In genomic region chr3:138142733-138143314, GRCm38 (mm10) we compare ENCODE assay signal across 8 mouse cellular contexts. TPM values are rescaled to one million over a fixed set of nuclear protein-coding genes. Genes with fewer than 3 reads are reported as not detected.
DNase-seq lines count a peak whose midpoint lies in the region; ATAC-seq and TF ChIP-seq lines count a peak whose summit lies in the region.

No protein-coding gene starts in this region.

- no peaks in the 10 kb centered on the region for H3K79me2 ChIP-seq in liver, adult 2 months (ENCODE audit: control insufficient read depth, insufficient read depth, low read length)

- WGBS in liver, adult 2 months = under 1% methylated on average over 12 of the region's 12 CpGs
- WGBS in embryonic facial prominence, embryonic 12.5 days = 5% methylated on average over 12 of the region's 12 CpGs
- WGBS in intestine, embryonic 15.5 days = 3% methylated on average over 12 of the region's 12 CpGs
- WGBS in neural tube, embryonic 13.5 days = 7% methylated on average over 12 of the region's 12 CpGs

- peaks cover 3% of the 10 kb centered on the region for H3K4me1 ChIP-seq in liver, adult 2 months (ENCODE audit: control insufficient read depth, insufficient read depth, low read length)
- H3K4me1 ChIP-seq in embryonic facial prominence, embryonic 12.5 days = no peaks in the 10 kb centered on the region
- 0 out of 2 replicates have a peak, but pooled peaks cover 2% of the 10 kb centered on the region for H3K4me1 ChIP-seq in intestine, embryonic 15.5 days (replicated peaks)
- peaks cover 9% of the 10 kb centered on the region for H3K4me1 ChIP-seq in neural tube, embryonic 13.5 days (replicated peaks)

- TF ChIP-seq POLR2A in liver, adult 2 months (IDR thresholded peaks at IDR 0.05; ENCODE audit: extremely low read depth, insufficient read depth, low read length) = no peak

- ATAC-seq in embryonic facial prominence, embryonic 12.5 days (ENCODE audit: insufficient number of reproducible peaks, insufficient read depth, low FRiP score, low TSS enrichment) = no peak
- ATAC-seq in intestine, embryonic 15.5 days = no peak
- no peak for ATAC-seq in neural tube, embryonic 13.5 days (ENCODE audit: low read depth)

- peak overlapping the region; percentile 84 for H3K4me3 ChIP-seq in liver, adult 2 months (ENCODE audit: insufficient read depth, low read depth, low read length)
- peak overlapping the region; percentile 56 for H3K4me3 ChIP-seq in embryonic facial prominence, embryonic 12.5 days
- H3K4me3 ChIP-seq in intestine, embryonic 15.5 days (replicated peaks) = peak overlapping the region; percentile 52
- peak overlapping the region; percentile 62 for H3K4me3 ChIP-seq in neural tube, embryonic 13.5 days

- no peaks in the 10 kb centered on the region for H3K36me3 ChIP-seq in liver, adult 2 months (ENCODE audit: control insufficient read depth, insufficient read depth, low read length)
- H3K36me3 ChIP-seq in embryonic facial prominence, embryonic 12.5 days = no peaks in the 10 kb centered on the region
- H3K36me3 ChIP-seq in intestine, embryonic 15.5 days = no peaks in the 10 kb centered on the region
- H3K36me3 ChIP-seq in neural tube, embryonic 13.5 days = no peaks in the 10 kb centered on the region

- H3K27me3 ChIP-seq in liver, adult 2 months (ENCODE audit: control insufficient read depth, insufficient read depth, low read length) = no peaks in the 10 kb centered on the region
- no peaks in the 10 kb centered on the region for H3K27me3 ChIP-seq in embryonic facial prominence, embryonic 12.5 days
- H3K27me3 ChIP-seq in intestine, embryonic 15.5 days (replicated peaks) = no peaks in the 10 kb centered on the region
- H3K27me3 ChIP-seq in neural tube, embryonic 13.5 days = no peaks in the 10 kb centered on the region

- H3K9ac ChIP-seq in liver, adult 2 months (ENCODE audit: low read depth, low read length) = peak overlapping the region; percentile 53
- peak overlapping the region; percentile 42; the same call in 1 of the 2 replicates for H3K9ac ChIP-seq in embryonic facial prominence, embryonic 12.5 days
- H3K9ac ChIP-seq in intestine, embryonic 15.5 days = 0 out of 2 replicates have a peak overlapping the region, but pooled peaks have one; percentile 32
- peak overlapping the region; percentile 74 for H3K9ac ChIP-seq in neural tube, embryonic 13.5 days

- H3K27ac ChIP-seq in liver, adult 2 months (replicated peaks; ENCODE audit: insufficient read depth, low read depth, low read length) = peak overlapping the region; percentile 65
- peak overlapping the region; percentile 99 for H3K27ac ChIP-seq in embryonic facial prominence, embryonic 12.5 days
- H3K27ac ChIP-seq in intestine, embryonic 15.5 days = peak overlapping the region; percentile 100
- peak overlapping the region; percentile 95 for H3K27ac ChIP-seq in neural tube, embryonic 13.5 days (replicated peaks)

- no peak for DNase-seq in liver, adult 2 months (ENCODE audit: extremely low read depth, low read depth, low spot score)
- DNase-seq in liver = no peak
- DNase-seq in adrenal gland, postnatal 25 days = no peak
- DNase-seq in right cerebral cortex, postnatal 36 days (ENCODE audit: low spot score in 2 of 2) = no peak
- no peak for DNase-seq in thymus, postnatal 25 days

- TF ChIP-seq CTCF in liver, adult 2 months (IDR thresholded peaks at IDR 0.05; ENCODE audit: low read depth, low read length) = no peak

- H3K4me2 ChIP-seq in embryonic facial prominence, embryonic 12.5 days (replicated peaks) = peak overlapping the region; percentile 40
- H3K4me2 ChIP-seq in intestine, embryonic 15.5 days (replicated peaks) = peak overlapping the region; percentile 72
- peak overlapping the region; percentile 82 for H3K4me2 ChIP-seq in neural tube, embryonic 13.5 days

- H3K9me3 ChIP-seq in embryonic facial prominence, embryonic 12.5 days = no peaks in the 10 kb centered on the region
- H3K9me3 ChIP-seq in intestine, embryonic 15.5 days = no peaks in the 10 kb centered on the region
- no peaks in the 10 kb centered on the region for H3K9me3 ChIP-seq in neural tube, embryonic 13.5 days

RNA-seq across cellular contexts. Expression of gene Trmt10a, which starts 0.4 kb away (rescaled TPM):
- 2.3 and 3.8 TPM in 2 replicates for total RNA-seq in liver, adult 2 months (2014; rRNA removed)
- polyA plus RNA-seq in liver, adult 2 months (2012; rRNA removed) = 0.95 and 1.0 TPM in 2 replicates
- 14.0 and 15.2 TPM in 2 replicates for polyA plus RNA-seq in embryonic facial prominence, embryonic 12.5 days (2016; fragmentation: Nextera tagmentation; extraction: Ambion mirVana)
- polyA plus RNA-seq in intestine, embryonic 15.5 days (2015; fragmentation: Nextera tagmentation; extraction: Ambion mirVana) = 8.8 and 12.9 TPM in 2 replicates
- 7.2 and 9.0 TPM in 2 replicates for polyA plus RNA-seq in neural tube, embryonic 13.5 days (2015; fragmentation: Nextera tagmentation; extraction: Ambion mirVana)
- total RNA-seq in adrenal gland, postnatal 25 days (2021) = 10.1 and 11.8 TPM in 2 replicates

RNA-seq across cellular contexts. Expression of gene Mttp, which starts 1.9 kb away (rescaled TPM):
- total RNA-seq in liver, adult 2 months (2014; rRNA removed) = 183 and 204 TPM in 2 replicates
- 51.7 and 56.0 TPM in 2 replicates for polyA plus RNA-seq in liver, adult 2 months (2012; rRNA removed)
- polyA plus RNA-seq in embryonic facial prominence, embryonic 12.5 days (2016; fragmentation: Nextera tagmentation; extraction: Ambion mirVana) = 9.7 and 10.2 TPM in 2 replicates
- 228 and 249 TPM in 2 replicates for polyA plus RNA-seq in intestine, embryonic 15.5 days (2015; fragmentation: Nextera tagmentation; extraction: Ambion mirVana)
- polyA plus RNA-seq in neural tube, embryonic 13.5 days (2015; fragmentation: Nextera tagmentation; extraction: Ambion mirVana) = 7.6 and 10.4 TPM in 2 replicates
- 13.7 and 14.4 TPM in 2 replicates for total RNA-seq in adrenal gland, postnatal 25 days (2021)

RNA-seq across cellular contexts. Expression of gene 4930579F01Rik, which starts 50.8 kb away (rescaled TPM):
- total RNA-seq in liver, adult 2 months (2014; rRNA removed) = not detected in 2 replicates
- not detected in 2 replicates for polyA plus RNA-seq in liver, adult 2 months (2012; rRNA removed)
- 0.10 and 0.29 TPM in 2 replicates for polyA plus RNA-seq in embryonic facial prominence, embryonic 12.5 days (2016; fragmentation: Nextera tagmentation; extraction: Ambion mirVana)
- 0.20 TPM in 1 of 2 replicates, not detected in the other for polyA plus RNA-seq in intestine, embryonic 15.5 days (2015; fragmentation: Nextera tagmentation; extraction: Ambion mirVana)
- not detected in 2 replicates for polyA plus RNA-seq in neural tube, embryonic 13.5 days (2015; fragmentation: Nextera tagmentation; extraction: Ambion mirVana)
- total RNA-seq in adrenal gland, postnatal 25 days (2021) = 0.24 TPM in 1 of 2 replicates, not detected in the other
